13 mouse cellular contexts compared by ENCODE assay signal in genomic region chr9:44645924-44646323, GRCm38 (mm10). TPM values are rescaled to one million over a fixed set of nuclear protein-coding genes. Genes with fewer than 3 reads are reported as not detected.
DNase-seq lines count a peak whose midpoint lies in the region; ATAC-seq and TF ChIP-seq lines count a peak whose summit lies in the region.
"Had no signal": no experiment of that assay in that cellular context is flagged by ENCODE, and none has a peak within 500 bp of the region (broad histone marks: within the 10 kb centered on the region; RNA-seq: fewer than 3 reads in every experiment).

No protein-coding gene starts in this region.

- no peak overlapping the region for H3K27ac ChIP-seq in ES-E14 (ENCODE audit: insufficient read depth, low read depth, low read length, poor library complexity, severe bottlenecking)
- no peak overlapping the region for H3K27ac ChIP-seq in liver, embryonic 12.5 days
- H3K27ac ChIP-seq in forebrain, postnatal 0 days (ENCODE audit: low read depth, low read length) = no peak overlapping the region
- H3K27ac ChIP-seq: embryonic facial prominence, embryonic 13.5 days; hindbrain, embryonic 14.5 days; limb, embryonic 13.5 days; neural tube, embryonic 15.5 days had no signal

- H3K4me2 ChIP-seq in liver, embryonic 12.5 days = peak overlapping the region; percentile 41
- H3K4me2 ChIP-seq in forebrain, postnatal 0 days (ENCODE audit: low read depth) = no peak overlapping the region
- H3K4me2 ChIP-seq: embryonic facial prominence, embryonic 13.5 days; hindbrain, embryonic 14.5 days; limb, embryonic 13.5 days; neural tube, embryonic 15.5 days had no signal

- peak overlapping the region in 1 of 2 experiments; percentile 17; a peak in 1 of 4 replicates for H3K4me3 ChIP-seq in ES-E14 (ENCODE audit: insufficient read depth in 1 of 2, low read depth in 1 of 2, low read length in 2 of 2, poor library complexity in 1 of 2, severe bottlenecking in 1 of 2)
- no peak overlapping the region; the same call in 1 of the 2 replicates for H3K4me3 ChIP-seq in liver, embryonic 12.5 days
- no peak overlapping the region for H3K4me3 ChIP-seq in forebrain, postnatal 0 days (ENCODE audit: low read depth, low read length)
- H3K4me3 ChIP-seq: embryonic facial prominence, embryonic 13.5 days; limb, embryonic 13.5 days; neural tube, embryonic 15.5 days had no signal

- H3K27me3 ChIP-seq in liver, embryonic 12.5 days (replicated peaks) = peaks cover 8% of the 10 kb centered on the region; the same call in 1 of the 2 replicates
- H3K27me3 ChIP-seq in forebrain, postnatal 0 days (ENCODE audit: insufficient read depth, low read length) = no peaks in the 10 kb centered on the region
- H3K27me3 ChIP-seq: embryonic facial prominence, embryonic 13.5 days; limb, embryonic 13.5 days; neural tube, embryonic 15.5 days had no signal

- peak; percentile 86 to 90 for DNase-seq in B cell, adult 2 months
- no peak for DNase-seq in ES-E14 (ENCODE audit: low read depth, low spot score)
- DNase-seq in embryo, embryonic 10.5 days (ENCODE audit: low spot score) = no peak
- no peak for DNase-seq in cerebellum, postnatal 25 days
- DNase-seq in kidney, adult 9 months = no peak
- no peak for DNase-seq in forebrain, postnatal 0 days

- ATAC-seq in liver, embryonic 12.5 days = peak; percentile 55; the same call in 1 of the 2 replicates
- peak; percentile 70 for ATAC-seq in neutrophil, adult 5-6 weeks (ENCODE audit: extremely low read depth, insufficient number of reproducible peaks, low FRiP score, poor library complexity, severe bottlenecking)
- no peak for ATAC-seq in forebrain, postnatal 0 days

- no peaks in the 10 kb centered on the region for H3K9me3 ChIP-seq in ES-E14 (ENCODE audit: control insufficient read depth, insufficient read depth, low read depth, low read length)
- H3K9me3 ChIP-seq in liver, embryonic 12.5 days (replicated peaks) = no peaks in the 10 kb centered on the region
- no peaks in the 10 kb centered on the region for H3K9me3 ChIP-seq in forebrain, postnatal 0 days (ENCODE audit: low read length)
- H3K9me3 ChIP-seq: embryonic facial prominence, embryonic 13.5 days; neural tube, embryonic 15.5 days had no signal

- H3K4me1 ChIP-seq in ES-E14 (ENCODE audit: control insufficient read depth in 2 of 2, insufficient read depth in 2 of 2, low read length in 2 of 2, poor library complexity in 1 of 2) = peaks cover 0 to 7% of the 10 kb centered on the region in 2 experiments; a peak in 2 of 4 replicates
- peaks cover 10% of the 10 kb centered on the region for H3K4me1 ChIP-seq in liver, embryonic 12.5 days
- H3K4me1 ChIP-seq in forebrain, postnatal 0 days (ENCODE audit: insufficient read depth) = no peaks in the 10 kb centered on the region
- H3K4me1 ChIP-seq: limb, embryonic 13.5 days; neural tube, embryonic 15.5 days had no signal

- in situ Hi-C loops in ES-E14 (cut with MboI; ENCODE audit: low sequenced_read_pairs in 2 of 2, unreplicated experiment in 2 of 2) = no loop called here

- no peak for TF ChIP-seq CTCF in forebrain, postnatal 0 days (IDR thresholded peaks at IDR 0.05; ENCODE audit: low read depth)

- 0 out of 2 replicates have a peak overlapping the region, but pooled peaks have one; percentile 19 for H3K9ac ChIP-seq in ES-E14 (ENCODE audit: insufficient read depth, low read depth, low read length, poor library complexity, severe bottlenecking)
- H3K9ac ChIP-seq in liver, embryonic 12.5 days = no peak overlapping the region
- H3K9ac ChIP-seq in forebrain, postnatal 0 days = no peak overlapping the region
- H3K9ac ChIP-seq: embryonic facial prominence, embryonic 13.5 days; hindbrain, embryonic 14.5 days; limb, embryonic 13.5 days; neural tube, embryonic 15.5 days had no signal

- H3K36me3 ChIP-seq in ES-E14 (ENCODE audit: control insufficient read depth, insufficient read depth, low read length, poor library complexity, severe bottlenecking) = no peaks in the 10 kb centered on the region
- H3K36me3 ChIP-seq in liver, embryonic 12.5 days = no peaks in the 10 kb centered on the region
- H3K36me3 ChIP-seq in forebrain, postnatal 0 days (ENCODE audit: insufficient read depth) = no peaks in the 10 kb centered on the region
- H3K36me3 ChIP-seq: neural tube, embryonic 15.5 days had no signal

- 30% methylated on average over 15 of the region's 15 CpGs for WGBS in liver, embryonic 12.5 days (ENCODE audit: insufficient replicate concordance)
- WGBS in forebrain, postnatal 0 days = 76% methylated on average over 15 of the region's 15 CpGs

TF ChIP-seq in ES-E14, 5 proteins besides CTCF, POLR2A, EP300 and RAD21:
- TF ChIP-seq MAFK (IDR thresholded peaks at IDR 0.05; ENCODE audit: insufficient read depth, low read depth, low read length) (no peak), CHD2 (IDR thresholded peaks at IDR 0.05; ENCODE audit: low read depth, low read length) (no peak), HCFC1 (IDR thresholded peaks at IDR 0.05; ENCODE audit: borderline replicate concordance, insufficient read depth, low read length) (no peak), ZC3H11A (IDR thresholded peaks at IDR 0.05; ENCODE audit: borderline replicate concordance, low read depth, low read length) (no peak), ZNF384 (IDR thresholded peaks at IDR 0.05; ENCODE audit: low read depth, low read length) (no peak)
TF ChIP-seq in ES-E14: peak in this region for 0.

RNA-seq across cellular contexts. Expression of gene Treh, which starts 27.1 kb away (rescaled TPM):
- not detected in 2 replicates for total RNA-seq in ES-E14 (2012; rRNA removed)
- not detected in 2 replicates for polyA plus RNA-seq in liver, embryonic 12.5 days (2016; fragmentation: Nextera tagmentation; extraction: Ambion mirVana)
- not detected in 2 replicates for total RNA-seq in neutrophil, adult 5-6 weeks (2017)
- total RNA-seq in forebrain, postnatal 0 days (2014; rRNA removed) = not detected in 2 replicates
- polyA plus RNA-seq in forebrain, postnatal 0 days (2015; fragmentation: Nextera tagmentation; extraction: Ambion mirVana) = not detected in 2 replicates
- total RNA-seq: adrenal gland, postnatal 10 days had no signal
- polyA plus RNA-seq: embryonic facial prominence, embryonic 13.5 days; hindbrain, embryonic 14.5 days; limb, embryonic 13.5 days; neural tube, embryonic 15.5 days had no signal

RNA-seq across cellular contexts. Expression of gene Ddx6, which starts 41.2 kb away (rescaled TPM):
- 34.9 and 52.7 TPM in 2 replicates for total RNA-seq in ES-E14 (2012; rRNA removed)
- 9.3 and 10.0 TPM in 2 replicates for polyA plus RNA-seq in liver, embryonic 12.5 days (2016; fragmentation: Nextera tagmentation; extraction: Ambion mirVana)
- 301 and 311 TPM in 2 replicates for total RNA-seq in neutrophil, adult 5-6 weeks (2017)
- 59.2 and 76.2 TPM in 2 replicates for total RNA-seq in forebrain, postnatal 0 days (2014; rRNA removed)
- 11.1 and 18.3 TPM in 2 replicates for polyA plus RNA-seq in forebrain, postnatal 0 days (2015; fragmentation: Nextera tagmentation; extraction: Ambion mirVana)

Comparison
In these comparisons a context has a peak if more than half of its experiments do, and no peak if none do; other contexts are left out.
1. DNase-seq: peak in B cell, adult 2 months (2 of 2); none in ES-E14 (single experiment), embryo, embryonic 10.5 days (single experiment), cerebellum, postnatal 25 days (0 of 2), kidney, adult 9 months (single experiment) and forebrain, postnatal 0 days (single experiment).